9 mouse cellular contexts compared by ENCODE assay signal in the genomic region with DNA sequence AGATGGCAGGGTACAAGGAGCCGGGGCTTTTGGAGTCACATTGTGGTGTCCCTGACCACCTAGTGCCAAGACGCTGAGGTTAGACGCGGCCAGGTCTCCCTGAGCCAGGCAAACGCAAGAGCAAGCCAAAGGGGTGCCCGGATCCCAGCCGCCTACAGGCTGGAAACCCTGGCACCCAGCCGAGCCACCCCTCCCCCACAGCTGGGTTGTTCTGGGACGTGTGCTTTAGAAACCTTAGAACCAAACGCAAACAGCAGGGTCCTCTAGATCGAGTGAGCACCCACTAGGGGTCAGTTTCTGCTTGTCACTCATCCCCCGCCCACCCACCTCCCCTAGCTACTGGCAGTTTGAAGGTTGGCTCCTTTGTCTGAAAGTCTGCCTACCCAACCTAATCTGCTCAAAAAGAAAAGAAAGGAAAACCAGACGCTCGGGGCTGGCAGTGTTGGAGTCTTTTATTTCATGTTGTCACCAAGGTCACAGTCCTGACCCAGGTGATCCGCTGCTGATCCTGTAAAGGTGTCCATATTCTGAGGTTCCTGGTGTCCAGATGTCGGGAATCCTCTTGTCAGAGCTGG. TPM values are rescaled to one million over a fixed set of nuclear protein-coding genes. Genes with fewer than 3 reads are reported as not detected.
DNase-seq lines count a peak whose midpoint lies in the region; ATAC-seq and TF ChIP-seq lines count a peak whose summit lies in the region.
"Had no signal": no experiment of that assay in that cellular context is flagged by ENCODE, and none has a peak within 500 bp of the region (broad histone marks: within the 10 kb centered on the region; RNA-seq: fewer than 3 reads in every experiment).

No protein-coding gene starts in this region.

- H3K9me3 ChIP-seq in embryonic facial prominence, embryonic 11.5 days (replicated peaks; ENCODE audit: control insufficient read depth, low read length), result no peaks in the 10 kb centered on the region
- H3K9me3 ChIP-seq in heart, embryonic 15.5 days (replicated peaks), result no peaks in the 10 kb centered on the region
- H3K9me3 ChIP-seq in kidney, postnatal 0 days (replicated peaks; ENCODE audit: low read length), result no peaks in the 10 kb centered on the region

- peak overlapping the region; percentile 39 for H3K4me2 ChIP-seq in embryonic facial prominence, embryonic 11.5 days (ENCODE audit: low read depth, low read length)
- peak overlapping the region; percentile 60 for H3K4me2 ChIP-seq in heart, embryonic 15.5 days
- peak overlapping the region; percentile 62 for H3K4me2 ChIP-seq in kidney, postnatal 0 days (ENCODE audit: low read length)

- no peaks in the 10 kb centered on the region for H3K36me3 ChIP-seq in embryonic facial prominence, embryonic 11.5 days (replicated peaks; ENCODE audit: control insufficient read depth, insufficient read depth, low read depth, low read length)
- no peaks in the 10 kb centered on the region for H3K36me3 ChIP-seq in heart, embryonic 15.5 days
- H3K36me3 ChIP-seq in kidney, postnatal 0 days (ENCODE audit: insufficient read depth, low read length), result no peaks in the 10 kb centered on the region

- peak; percentile 87 for DNase-seq in left cerebral cortex, postnatal 4 days
- DNase-seq in left cerebral cortex, adult 11 months (ENCODE audit: low spot score), result no peak
- peak; percentile 66 for DNase-seq in embryonic facial prominence, embryonic 11.5 days (ENCODE audit: low spot score)
- DNase-seq in kidney, postnatal 0 days (ENCODE audit: low spot score), result peak; percentile 64
- DNase-seq in lung, postnatal 10 days, result peak; percentile 87
- peak; percentile 64 for DNase-seq in right cerebral cortex, postnatal 14 days
- no peak for DNase-seq in thymus, postnatal 0 days (ENCODE audit: low spot score)

- WGBS in embryonic facial prominence, embryonic 11.5 days, result 5% methylated on average over 16 of the region's 16 CpGs
- 8% methylated on average over 16 of the region's 16 CpGs for WGBS in heart, embryonic 15.5 days
- WGBS in kidney, postnatal 0 days, result 5% methylated on average over 16 of the region's 16 CpGs

- peak overlapping the region; percentile 10; the same call in 1 of the 2 replicates for H3K4me3 ChIP-seq in embryonic facial prominence, embryonic 11.5 days (ENCODE audit: low read depth, low read length)
- H3K4me3 ChIP-seq in heart, embryonic 15.5 days, result peak overlapping the region; percentile 36
- H3K4me3 ChIP-seq in kidney, postnatal 0 days (replicated peaks; ENCODE audit: low read depth, low read length), result peak overlapping the region; percentile 24

- ATAC-seq in embryonic facial prominence, embryonic 11.5 days (replicated peaks; ENCODE audit: insufficient number of reproducible peaks, low FRiP score, low TSS enrichment, low read depth), result peak; percentile 12; the same call in 1 of the 2 replicates
- ATAC-seq in heart, embryonic 15.5 days (replicated peaks; ENCODE audit: insufficient number of reproducible peaks, insufficient read depth, low FRiP score, low read depth), result peak; percentile 73
- ATAC-seq in kidney, postnatal 0 days (replicated peaks; ENCODE audit: low FRiP score, low read depth), result peak; percentile 62

- peak overlapping the region; percentile 43 for H3K9ac ChIP-seq in embryonic facial prominence, embryonic 11.5 days (replicated peaks; ENCODE audit: low read length)
- peak overlapping the region; percentile 47 for H3K9ac ChIP-seq in heart, embryonic 15.5 days
- 0 out of 2 replicates have a peak overlapping the region, but pooled peaks have one; percentile 42 for H3K9ac ChIP-seq in kidney, postnatal 0 days (ENCODE audit: low read depth, low read length)

- TF ChIP-seq CTCF in kidney, postnatal 0 days (IDR thresholded peaks at IDR 0.05; ENCODE audit: low read depth), result peak; percentile 18; the same call in 1 of the 2 replicates

- peaks cover 2% of the 10 kb centered on the region; the same call in 1 of the 2 replicates for H3K4me1 ChIP-seq in embryonic facial prominence, embryonic 11.5 days (ENCODE audit: control insufficient read depth, insufficient read depth, low read length)
- H3K4me1 ChIP-seq in heart, embryonic 15.5 days (replicated peaks), result peaks cover 38% of the 10 kb centered on the region
- peaks cover 24% of the 10 kb centered on the region for H3K4me1 ChIP-seq in kidney, postnatal 0 days (replicated peaks; ENCODE audit: insufficient read depth, low read length)

- H3K27me3 ChIP-seq in embryonic facial prominence, embryonic 11.5 days (ENCODE audit: control insufficient read depth, insufficient read depth, low read length), result peaks cover 1% of the 10 kb centered on the region; the same call in 1 of the 2 replicates
- H3K27me3 ChIP-seq in heart, embryonic 15.5 days, result no peaks in the 10 kb centered on the region
- peaks cover under 1% of the 10 kb centered on the region; the same call in 1 of the 2 replicates for H3K27me3 ChIP-seq in kidney, postnatal 0 days (ENCODE audit: insufficient read depth, low read length)

- no peak overlapping the region for H3K27ac ChIP-seq in embryonic facial prominence, embryonic 11.5 days (replicated peaks; ENCODE audit: low read depth, low read length)
- H3K27ac ChIP-seq in heart, embryonic 15.5 days, result peak overlapping the region; percentile 75
- H3K27ac ChIP-seq in kidney, postnatal 0 days, result no peak overlapping the region

- intact Hi-C loops in left cerebral cortex, postnatal 4 days (cut with DNase I), result loop anchor here (10.0 kb wide), 1 partner anchor 670 kb away; no protein-coding TSS in a partner anchor

RNA-seq across cellular contexts. Expression of gene Col12a1, which starts 4.1 kb away (rescaled TPM):
- total RNA-seq in left cerebral cortex, postnatal 4 days (2021), result 10 to 100 TPM; 10.9 to 12.9 TPM
- polyA plus RNA-seq in embryonic facial prominence, embryonic 11.5 days (2014; fragmentation: Nextera tagmentation; extraction: Ambion mirVana), result 25.1 and 28.2 TPM in 2 replicates
- polyA plus RNA-seq in heart, embryonic 15.5 days (2015; fragmentation: Nextera tagmentation; extraction: Ambion mirVana), result 15.0 and 17.9 TPM in 2 replicates
- polyA plus RNA-seq in kidney, postnatal 0 days (2015; fragmentation: Nextera tagmentation; extraction: Ambion mirVana), result 42.8 and 43.5 TPM in 2 replicates
- 3.9 and 5.5 TPM in 2 replicates for polyA plus RNA-seq in thymus, postnatal 0 days (2015; fragmentation: Nextera tagmentation; extraction: Ambion mirVana)
- total RNA-seq: MEL had no signal

RNA-seq across cellular contexts. Expression of gene Cox7a2, which starts 45.1 kb away (rescaled TPM):
- 100 to 1,000 TPM; 293 to 311 TPM for total RNA-seq in left cerebral cortex, postnatal 4 days (2021)
- polyA plus RNA-seq in embryonic facial prominence, embryonic 11.5 days (2014; fragmentation: Nextera tagmentation; extraction: Ambion mirVana), result 609 and 634 TPM in 2 replicates
- polyA plus RNA-seq in heart, embryonic 15.5 days (2015; fragmentation: Nextera tagmentation; extraction: Ambion mirVana), result 1,196 and 1,660 TPM in 2 replicates
- polyA plus RNA-seq in kidney, postnatal 0 days (2015; fragmentation: Nextera tagmentation; extraction: Ambion mirVana), result 1,196 and 1,379 TPM in 2 replicates
- 879 and 918 TPM in 2 replicates for polyA plus RNA-seq in thymus, postnatal 0 days (2015; fragmentation: Nextera tagmentation; extraction: Ambion mirVana)

Comparison
In these comparisons a context has a peak if more than half of its experiments do, and no peak if none do; other contexts are left out.
1. DNase-seq: peak in left cerebral cortex, postnatal 4 days (single experiment), embryonic facial prominence, embryonic 11.5 days (single experiment), kidney, postnatal 0 days (single experiment), lung, postnatal 10 days (single experiment) and right cerebral cortex, postnatal 14 days (single experiment); none in left cerebral cortex, adult 11 months (single experiment) and thymus, postnatal 0 days (single experiment).
2. ATAC-seq: peak in every context shown above with its lines; median percentile 73 in heart, embryonic 15.5 days; 62 in kidney, postnatal 0 days; 12 in embryonic facial prominence, embryonic 11.5 days.
3. Peak in every context shown above with its lines, with median percentiles within 50 percentile points of each other: H3K4me2 ChIP-seq, H3K4me3 ChIP-seq and H3K9ac ChIP-seq.